Mouse (Mus musculus) adrenal gland, adult (tissue): ENCODE results near the gene Cds1.
"Not testable (repeated sequence)": the region's sequence is repeated elsewhere in the genome, so short reads cannot be mapped to it uniquely, and the experiment has no call there.

ENCODE experiments used
- DNase-seq, 2 experiments: peaks; one replicate each; pipeline ENCODE4 v3.0.0; 2022 to 2023; ENCODE audit warnings: low spot score in 1 of 2; ENCODE audit not compliant: inconsistent age in 2 of 2

The Cds1 gene

DNA sequence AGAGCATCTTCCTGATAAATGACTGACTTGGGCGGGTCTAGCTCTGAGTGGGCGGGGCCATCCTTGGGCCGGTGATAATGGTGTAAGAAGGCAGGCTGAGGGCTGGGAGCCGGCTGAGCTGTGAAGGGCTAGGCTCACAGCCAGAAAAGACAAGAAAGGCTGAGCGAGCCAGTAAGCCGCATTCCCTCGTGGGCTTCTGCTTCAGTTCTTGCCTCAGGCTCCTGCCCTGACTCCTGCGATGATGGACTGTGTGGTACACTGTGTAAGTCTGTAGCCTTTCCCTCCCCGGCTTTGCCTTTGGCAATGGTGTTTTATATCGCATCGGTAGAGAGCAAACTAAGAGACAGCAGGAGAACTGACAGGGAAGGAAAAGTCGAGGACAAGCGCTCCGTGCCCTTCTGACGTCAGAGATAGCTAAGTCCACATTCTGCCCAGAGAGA, 61.6 kb downstream of the Cds1 start:
- DNase-seq: peak; percentile 47 to 81

DNA sequence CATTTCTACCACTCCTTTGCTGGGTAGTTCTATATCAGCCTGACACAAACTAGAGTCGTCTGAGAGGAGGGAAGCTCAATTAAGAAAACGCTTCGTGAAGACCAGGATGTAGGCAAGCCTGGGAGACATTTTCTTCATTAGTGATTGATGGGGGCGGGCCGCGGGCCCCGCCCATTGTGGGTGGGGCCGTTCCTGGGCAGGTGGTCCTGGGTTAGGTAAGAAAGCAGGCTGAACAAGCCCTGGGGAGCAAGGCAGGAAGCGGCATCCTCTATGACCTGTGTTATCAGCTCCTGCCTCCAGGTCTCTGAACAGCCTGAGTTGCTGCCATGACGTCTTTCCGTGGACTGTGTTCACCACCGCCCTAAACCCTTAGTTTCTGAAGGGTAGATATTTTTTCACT, 62.5 kb downstream of the Cds1 start:
- no peak for DNase-seq

DNA sequence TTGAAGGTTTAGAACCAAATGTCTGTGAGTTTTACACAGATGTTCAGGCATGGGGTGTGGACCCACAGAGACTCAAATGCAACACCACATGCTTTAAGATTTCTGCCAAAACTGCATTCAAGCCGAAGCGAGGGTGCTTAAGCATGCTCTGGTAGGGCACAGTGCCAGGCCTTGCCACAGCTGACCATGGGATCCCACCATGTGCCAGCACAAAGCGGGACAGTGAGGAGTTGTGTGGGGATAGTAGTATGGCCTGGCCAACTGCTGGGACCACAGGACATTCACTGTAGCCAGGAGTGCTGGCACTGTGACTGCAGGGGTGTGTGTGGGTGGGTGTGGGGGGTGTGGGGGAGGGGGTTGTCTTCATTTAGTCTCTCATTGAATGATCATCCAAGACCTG, 64.0 kb downstream of the Cds1 start:
- DNase-seq: no peak

DNA sequence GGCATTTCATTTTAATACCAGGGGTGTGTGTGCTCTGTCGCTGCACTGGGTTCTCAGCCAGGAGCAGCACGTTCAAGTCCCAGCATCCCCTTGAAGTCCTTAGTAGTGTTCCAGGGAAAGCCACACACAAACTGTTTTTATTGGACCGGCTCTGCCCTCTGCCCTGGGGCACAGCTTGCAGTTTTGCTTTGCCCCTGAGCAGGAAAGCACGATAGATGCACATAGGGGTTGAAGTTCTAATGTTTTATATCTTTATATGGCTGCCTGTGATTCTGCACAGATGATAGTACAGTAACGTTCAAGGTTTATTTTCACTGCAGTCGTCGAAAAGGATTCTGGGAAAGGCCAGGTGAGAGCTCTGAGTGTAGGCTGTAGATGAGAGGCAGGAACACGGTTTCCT, 65.2 kb downstream of the Cds1 start:
- no peak for DNase-seq

DNA sequence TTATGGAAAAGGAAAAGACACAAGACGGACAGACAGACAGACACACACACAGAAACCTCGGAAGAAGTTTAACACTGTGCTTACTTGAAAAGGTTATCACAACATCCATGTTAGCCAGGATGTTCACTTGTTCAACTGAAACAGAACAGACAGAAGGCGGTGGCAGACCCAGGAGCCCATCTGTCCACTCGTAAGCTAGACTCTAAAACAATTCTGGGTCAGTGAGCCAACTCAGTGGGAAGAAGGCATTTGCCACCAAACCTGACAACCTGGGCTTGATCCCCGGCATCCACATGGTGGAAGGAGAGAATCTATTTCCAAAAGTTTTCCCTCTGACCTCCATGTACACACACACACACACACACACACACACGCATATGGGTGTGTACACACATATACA, 67.1 kb downstream of the Cds1 start:
- no peak for DNase-seq

DNA sequence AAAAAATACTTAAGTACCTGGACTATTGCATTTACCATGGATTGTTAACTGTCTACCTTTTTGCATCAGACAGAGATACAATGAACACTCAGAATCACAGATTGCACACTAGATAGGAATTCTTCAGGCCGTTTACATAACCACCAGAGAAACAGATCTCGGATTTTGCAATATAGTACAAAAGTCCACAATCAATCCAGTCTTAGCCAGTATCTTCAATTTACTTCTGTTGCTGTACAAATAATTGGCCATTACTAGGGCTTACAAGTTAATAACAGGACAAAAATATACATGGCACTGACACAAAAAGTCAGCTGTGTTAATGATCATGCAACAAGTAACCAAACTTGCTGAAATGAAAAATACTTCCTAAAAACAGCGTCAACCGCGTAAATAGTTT, 68.1 kb downstream of the Cds1 start:
- DNase-seq: no peak

DNA sequence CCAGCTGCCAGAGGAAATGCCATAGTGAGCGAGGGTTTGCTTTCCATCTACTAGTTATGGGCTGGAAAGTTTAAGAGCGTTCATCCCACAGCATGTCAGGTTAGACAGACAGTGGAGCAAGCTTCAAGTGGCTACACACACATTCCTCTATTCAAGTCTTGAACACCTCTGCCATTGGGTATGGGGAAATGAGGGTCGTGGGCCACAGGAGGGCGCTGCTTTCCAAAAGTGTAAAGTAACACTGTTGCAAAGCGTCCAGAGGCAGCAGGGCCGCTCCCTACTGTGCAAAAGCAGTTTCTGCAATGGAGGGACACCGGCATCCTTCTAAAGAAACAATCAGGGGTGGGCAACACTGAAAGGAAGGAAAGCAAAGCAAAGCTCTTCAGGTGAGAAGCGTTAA, 68.9 kb downstream of the Cds1 start:
- peak in 1 of 2 experiments; percentile 45 for DNase-seq

DNA sequence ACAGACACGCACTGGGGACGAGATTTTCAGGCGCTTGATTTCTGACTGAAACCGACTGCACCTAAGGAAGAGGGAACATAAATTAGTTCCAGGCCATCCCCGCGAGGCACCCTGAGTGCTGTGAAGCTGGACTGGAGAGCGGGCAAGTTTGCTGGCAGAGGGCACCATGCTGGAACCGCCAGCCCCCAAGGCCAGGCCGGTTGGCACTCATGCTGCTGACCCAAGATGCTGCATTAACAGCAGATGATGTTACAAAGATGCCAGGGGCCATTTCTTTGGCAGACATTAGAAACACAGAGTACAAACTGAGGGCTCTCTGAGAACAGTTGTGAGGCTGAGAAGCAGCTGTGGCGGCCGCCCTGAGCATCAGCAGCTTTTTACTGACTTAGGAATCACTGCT, 71.3 kb downstream of the Cds1 start:
- DNase-seq: no peak

DNA sequence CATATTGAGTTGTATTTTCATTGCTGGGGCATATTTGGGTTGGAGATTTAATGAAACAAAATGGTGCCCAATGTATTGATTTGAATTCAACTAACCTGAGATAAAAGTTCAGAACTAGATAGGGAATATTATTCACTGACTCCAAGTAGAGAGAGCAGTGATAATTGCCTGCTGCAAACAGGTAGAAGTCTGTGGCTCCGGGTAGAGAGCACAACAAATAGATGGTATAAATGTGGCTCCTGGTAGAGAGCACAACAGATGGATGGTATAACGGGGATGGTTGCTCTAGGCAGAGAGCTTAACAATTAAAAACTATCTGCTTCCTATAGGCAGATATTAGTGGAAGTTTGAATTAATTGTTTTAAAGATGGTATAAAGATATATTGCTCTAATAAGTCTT, 72.7 kb downstream of the Cds1 start:
- not testable (repeated sequence) for DNase-seq

DNA sequence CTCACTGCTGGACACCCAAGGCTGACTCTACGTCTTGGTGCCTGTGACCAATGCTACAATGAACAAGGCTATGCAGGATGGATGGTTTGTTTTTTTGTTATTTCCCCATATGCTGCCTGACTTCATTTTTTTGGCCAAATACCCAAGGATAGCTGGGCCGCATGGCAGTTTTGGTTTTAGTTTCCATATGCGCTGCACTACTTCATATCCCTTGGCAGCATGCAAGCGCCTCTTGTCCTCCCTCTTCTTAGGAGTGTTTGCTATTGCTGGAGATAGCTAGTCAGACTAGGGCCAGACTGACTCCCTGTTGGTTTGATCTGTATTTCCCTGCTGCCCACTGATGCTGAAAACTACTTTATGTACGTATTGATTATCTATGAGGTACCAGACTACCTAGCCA, 75.5 kb downstream of the Cds1 start:
- DNase-seq: no peak

DNA sequence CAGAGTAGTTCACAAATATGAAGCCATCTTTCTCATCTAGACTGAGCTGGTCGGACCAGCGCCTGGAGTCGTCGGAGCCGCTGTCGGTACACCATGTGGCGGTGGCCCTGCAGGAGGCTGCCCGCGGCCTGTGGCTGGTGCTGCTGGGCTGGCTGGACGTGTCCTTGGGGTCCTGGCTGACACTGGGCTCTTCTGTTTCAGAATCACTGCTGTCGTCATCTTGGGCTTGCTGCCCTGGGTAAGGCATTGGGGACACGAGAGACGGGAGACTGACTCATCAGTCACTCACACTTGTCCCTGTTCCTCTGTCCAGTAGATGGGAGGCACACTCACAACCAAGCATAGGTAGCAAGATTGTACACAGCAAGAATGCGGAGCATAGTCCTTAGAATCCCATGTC, 80.1 kb downstream of the Cds1 start:
- DNase-seq: peak; percentile 86 to 92

DNA sequence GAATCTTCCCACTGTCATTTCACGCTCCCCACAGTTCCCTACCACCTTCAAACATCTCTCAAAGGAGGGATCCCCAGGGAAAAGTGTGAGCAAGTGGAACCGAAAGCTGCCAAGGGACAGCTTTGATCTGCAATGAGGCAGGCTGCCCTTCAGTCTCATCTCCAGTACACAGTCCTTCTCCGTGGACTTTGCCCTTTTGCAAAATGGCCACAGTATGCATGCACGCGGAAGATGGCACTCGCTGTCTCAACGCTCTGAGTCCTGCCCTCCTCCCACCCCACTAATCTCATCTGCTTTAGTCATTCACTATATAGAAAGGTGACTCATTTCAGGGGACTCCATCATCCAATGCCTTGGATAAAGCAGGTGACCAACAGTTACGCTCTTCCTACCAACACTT, 81.0 kb downstream of the Cds1 start:
- no peak for DNase-seq

DNA sequence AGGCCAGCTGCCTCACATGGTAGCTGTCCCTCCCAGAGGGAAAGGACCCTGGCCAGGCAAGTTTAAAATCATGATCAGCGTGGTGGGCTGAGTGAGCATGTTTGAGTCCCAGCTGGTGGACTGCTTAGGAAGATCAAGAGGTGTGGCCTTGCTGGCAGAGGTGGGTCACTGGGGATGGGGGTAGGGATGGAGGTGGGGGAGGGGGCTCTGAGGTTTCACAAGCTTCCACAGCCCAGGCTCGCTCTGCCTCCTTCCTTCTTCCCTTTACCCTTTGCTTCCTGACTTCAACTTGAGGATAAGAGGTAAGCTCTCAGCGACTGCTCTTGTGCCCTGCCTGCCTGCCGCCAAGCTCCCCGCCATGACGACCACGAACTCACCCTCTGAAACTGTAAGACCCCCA, 82.4 kb downstream of the Cds1 start:
- DNase-seq: no peak

DNA sequence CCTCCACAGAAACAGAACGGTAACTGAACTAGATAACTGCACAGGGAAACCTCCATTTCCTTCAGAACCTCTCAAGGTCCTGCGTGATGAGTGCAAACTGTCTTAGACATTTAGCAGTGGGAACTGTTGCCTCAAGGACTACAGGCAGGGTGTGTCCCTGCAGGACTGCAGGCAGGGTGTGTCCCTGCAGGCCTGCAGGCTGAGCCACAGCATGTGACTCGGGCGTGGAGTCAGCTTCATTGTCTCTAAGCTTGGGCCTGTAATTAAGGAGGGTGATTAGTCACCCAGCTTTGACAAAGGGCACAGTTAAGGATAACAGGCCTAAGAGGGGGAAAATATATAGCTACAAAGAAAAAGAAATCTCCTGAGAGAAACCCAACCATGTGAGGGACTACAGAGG, 82.8 kb downstream of the Cds1 start:
- DNase-seq: no peak

DNA sequence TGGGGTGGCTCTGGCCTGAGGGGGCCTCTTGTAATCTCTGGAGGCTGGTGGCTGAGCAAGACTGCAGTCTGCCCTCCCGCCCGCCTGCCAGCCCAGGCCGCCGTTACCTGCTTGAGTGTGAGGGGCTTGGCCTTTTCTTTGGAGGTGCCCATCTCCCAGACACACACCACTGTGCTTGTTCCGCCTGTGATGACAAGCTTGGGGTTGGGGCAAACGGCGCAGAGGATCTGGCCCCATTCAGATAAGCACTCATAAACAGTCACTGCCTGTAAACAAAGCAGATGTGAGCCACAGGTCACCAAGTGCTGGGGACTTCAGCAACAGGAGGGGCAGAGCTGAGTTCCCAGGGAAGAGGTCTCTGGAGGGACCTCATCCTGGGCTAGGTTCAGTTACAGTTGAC, 86.2 kb downstream of the Cds1 start:
- no peak for DNase-seq

DNA sequence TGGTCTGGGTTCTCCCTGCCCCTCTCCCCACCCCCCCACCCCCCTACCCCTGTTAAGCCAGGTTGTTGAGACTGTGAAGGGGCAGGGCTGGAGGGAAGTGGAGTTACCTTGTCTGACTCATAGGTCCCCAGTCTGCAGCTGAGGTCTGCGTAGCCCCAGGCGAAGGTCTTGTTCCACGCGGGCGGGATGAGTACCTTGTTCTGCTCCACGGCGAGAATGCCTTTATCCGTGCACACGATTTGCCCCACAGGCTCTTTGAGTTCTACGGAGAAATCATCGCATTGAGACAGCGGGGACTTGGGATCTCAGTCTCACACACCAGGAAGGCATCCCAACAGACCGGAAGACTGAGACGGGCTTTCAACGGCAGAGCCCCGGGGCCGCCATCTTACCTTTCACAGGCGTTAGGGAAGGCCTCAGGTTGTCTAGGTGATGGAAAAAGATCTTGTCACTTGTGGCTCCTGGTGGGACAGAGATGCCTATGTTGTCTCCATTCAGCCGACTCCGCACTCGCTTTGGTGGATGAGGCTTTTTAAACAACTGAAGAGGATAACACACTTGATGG, 87.3 kb downstream of the Cds1 start:
- DNase-seq: no peak

DNA sequence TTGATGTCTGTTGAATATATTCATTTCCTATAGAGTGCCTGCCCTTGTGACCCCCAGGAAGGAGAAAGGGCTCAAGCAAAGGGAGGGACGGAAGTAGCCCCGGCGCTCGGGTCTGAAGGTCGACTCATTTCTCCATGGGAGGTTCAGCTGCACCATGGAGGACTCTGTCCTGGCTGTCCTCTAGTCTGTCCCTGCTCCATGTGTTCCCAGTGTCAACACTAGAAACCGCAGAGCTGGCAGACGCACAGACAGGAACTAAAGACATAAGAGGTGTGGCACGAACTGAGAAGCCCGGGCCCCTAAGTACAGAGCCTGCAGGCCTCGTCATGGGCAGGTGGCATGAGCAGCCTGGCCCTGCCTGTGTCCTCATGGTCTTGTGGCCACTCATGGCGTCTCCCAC, 89.2 kb downstream of the Cds1 start:
- DNase-seq: no peak

DNA sequence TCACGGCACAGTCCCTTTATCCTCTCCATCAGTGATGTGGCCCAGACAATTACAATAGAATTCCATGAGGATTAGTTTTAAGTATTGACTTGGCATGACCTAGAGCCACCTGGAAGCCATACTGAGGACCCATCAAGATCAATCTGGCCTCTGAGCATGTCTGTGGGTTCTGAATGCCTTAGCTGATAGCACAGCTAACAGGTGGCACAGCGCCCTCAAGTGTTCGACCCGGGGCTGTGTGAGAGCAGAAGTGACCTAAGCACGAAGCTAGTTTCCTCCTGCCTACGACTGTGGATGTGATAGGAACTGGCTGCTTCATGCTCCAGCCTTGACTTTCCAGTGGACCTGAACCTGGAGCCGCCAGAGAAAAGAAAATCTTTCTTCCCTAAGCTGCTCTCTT, 89.7 kb downstream of the Cds1 start:
- DNase-seq: peak in 1 of 2 experiments; percentile 50

DNA sequence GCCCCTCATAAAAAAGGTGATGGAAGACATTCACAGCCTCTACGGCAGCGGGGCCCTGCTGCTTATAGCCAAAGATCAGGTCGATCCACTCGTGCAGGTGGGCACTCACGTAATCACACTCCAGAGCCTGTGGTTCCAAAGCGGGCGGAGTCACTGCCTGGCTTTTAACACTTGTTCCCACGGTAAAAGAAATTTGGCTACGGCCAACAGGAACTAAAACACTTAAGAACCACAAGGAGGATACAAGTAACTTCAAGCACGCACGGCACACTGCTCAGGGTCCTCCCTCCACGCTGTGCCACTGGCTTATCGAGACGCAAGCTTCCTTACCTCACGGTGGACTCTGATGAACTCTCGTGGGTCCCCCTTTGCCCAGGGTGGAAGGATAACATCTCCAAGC, 90.5 kb downstream of the Cds1 start:
- no peak for DNase-seq

DNA sequence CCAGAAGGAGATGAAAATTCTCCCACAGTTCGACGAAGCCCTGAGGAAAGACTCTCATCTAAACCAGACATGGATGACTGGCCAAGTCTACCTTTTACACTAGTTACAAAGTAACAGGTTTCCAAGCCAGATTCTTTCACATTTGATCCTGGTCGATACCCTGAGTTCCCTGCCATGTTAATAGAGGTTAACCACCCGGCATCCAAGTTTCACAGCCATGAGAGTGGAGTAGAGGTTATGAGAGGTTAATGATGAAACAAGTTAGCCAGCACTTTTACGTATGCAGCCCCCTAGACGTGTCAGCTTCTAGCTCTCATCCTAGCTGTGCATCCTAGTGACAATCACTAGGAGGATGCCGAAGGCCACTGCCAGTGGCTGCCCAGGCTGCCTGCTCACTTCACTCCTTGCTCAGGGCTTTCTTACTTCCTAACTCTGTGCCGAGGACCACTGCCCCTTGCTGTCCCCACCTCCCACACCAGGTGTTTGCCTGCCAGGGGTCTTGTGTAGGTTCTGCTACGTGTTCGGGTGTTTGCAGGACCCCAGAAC, 94.0 kb downstream of the Cds1 start:
- DNase-seq: no peak

DNA sequence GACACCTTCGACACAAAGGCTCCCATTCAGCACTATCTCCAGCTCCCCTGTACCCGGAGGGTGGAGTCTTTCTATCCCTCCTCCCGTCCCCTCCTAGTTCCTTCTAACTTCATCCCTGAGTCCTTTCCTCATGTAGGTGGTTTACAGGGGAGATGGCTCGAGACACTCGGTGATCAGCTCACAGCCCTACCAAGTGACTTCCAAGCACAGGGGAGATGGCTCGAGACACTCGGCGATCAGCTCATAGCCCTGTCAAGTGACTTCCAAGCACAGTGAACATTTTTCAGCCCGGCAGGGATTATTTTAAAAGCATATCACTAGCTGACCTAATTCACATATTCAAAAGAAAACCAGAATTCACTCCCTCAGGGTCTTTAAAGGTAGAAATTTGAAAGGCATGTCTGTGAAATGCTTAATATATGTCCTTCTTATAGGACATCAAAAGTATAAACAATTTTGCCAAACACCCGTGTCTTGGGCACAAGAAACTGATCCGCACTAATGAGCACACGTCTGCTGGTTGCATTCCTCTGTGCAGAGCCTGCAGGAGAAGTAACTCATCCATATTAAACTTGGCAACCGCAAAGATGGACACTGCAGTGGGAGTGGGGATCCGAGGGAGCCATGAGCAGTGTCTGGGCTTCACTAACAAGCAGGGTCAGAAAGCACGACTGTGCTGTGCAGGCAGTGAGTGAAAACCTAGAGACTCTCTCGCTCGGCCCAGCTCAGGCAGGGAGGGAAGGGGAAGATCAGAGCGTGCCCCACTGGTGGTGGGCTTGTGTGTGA, 97.0 kb downstream of the Cds1 start:
- no peak for DNase-seq

DNA sequence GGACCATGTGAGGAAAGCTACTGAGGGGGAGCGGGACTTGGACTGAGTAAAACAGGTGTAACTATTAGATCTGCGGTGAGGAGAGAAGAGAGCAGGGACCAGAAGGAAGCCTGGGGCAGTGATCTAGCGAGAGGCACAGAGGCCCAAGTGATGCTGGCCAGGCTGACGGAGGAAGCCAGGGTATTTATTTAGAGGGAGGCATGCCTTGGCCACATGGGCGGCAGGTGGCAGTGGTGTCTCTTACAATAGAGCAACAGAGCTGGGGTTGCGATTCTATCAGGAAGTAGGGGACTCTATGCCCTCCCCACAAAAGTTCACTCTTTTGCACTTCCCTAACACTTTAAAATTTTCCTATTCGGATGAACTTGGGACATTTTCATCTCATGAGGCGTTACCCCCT, 97.7 kb downstream of the Cds1 start:
- DNase-seq: no peak

DNA sequence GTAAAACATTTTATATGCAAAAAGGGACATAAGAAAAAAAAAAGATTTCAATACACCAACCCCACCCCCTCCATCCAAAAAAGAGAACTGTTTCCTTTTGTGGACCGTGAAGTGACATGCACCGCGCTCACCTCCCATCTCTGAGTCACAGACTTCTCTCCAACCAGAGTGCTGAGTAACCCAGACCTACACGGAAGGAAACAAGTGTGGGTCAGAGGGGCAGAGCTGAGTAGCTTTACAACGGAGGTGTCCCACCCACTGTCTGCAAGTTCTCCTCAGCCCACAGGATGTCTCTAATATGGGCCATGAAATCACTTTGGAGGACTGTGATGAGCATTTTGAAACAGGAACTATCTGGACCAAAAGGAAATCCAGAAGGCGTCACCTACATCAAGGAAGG, 99.0 kb downstream of the Cds1 start:
- DNase-seq: no peak
